Mouse (Mus musculus) forebrain, embryonic 15.5 days (tissue): ENCODE measurements around the gene Wif1. TPM values are rescaled to one million over a fixed set of nuclear protein-coding genes. Genes with fewer than 3 reads are reported as not detected.

ENCODE experiments used
- ATAC-seq: fragments of 200-750 bp; cut with Nextera tagmentation; replicated peaks from 2 replicates; pipeline ENCODE4 v1.8.0; 2017; ENCODE audit warnings: mild to moderate bottlenecking, moderate TSS enrichment, moderate library complexity
- H3K27ac ChIP-seq: fragments of 300-500 bp; sonication (generic); replicated peaks from 2 replicates; pipeline ENCODE4 v1.5.1; 2015; ENCODE audit warnings: mild to moderate bottlenecking, inconsistent platforms
- H3K27me3 ChIP-seq: fragments of 300-500 bp; sonication (generic); 2 replicates; pipeline ENCODE4 v1.6.1; 2015; ENCODE audit warnings: inconsistent platforms
- H3K36me3 ChIP-seq: fragments of 300-500 bp; sonication (generic); 2 replicates; pipeline ENCODE4 v1.6.1; 2015; ENCODE audit warnings: mild to moderate bottlenecking, inconsistent platforms
- H3K4me1 ChIP-seq: fragments of 300-500 bp; sonication (generic); 2 replicates; pipeline ENCODE4 v1.6.1; 2015; ENCODE audit warnings: inconsistent platforms
- H3K4me2 ChIP-seq: fragments of 300-500 bp; sonication (generic); replicated peaks from 2 replicates; pipeline ENCODE4 v1.6.1; 2015; ENCODE audit warnings: mild to moderate bottlenecking, inconsistent platforms
- H3K4me3 ChIP-seq: fragments of 300-500 bp; sonication (generic); 2 replicates; pipeline ENCODE4 v1.5.1; 2015; ENCODE audit warnings: mild to moderate bottlenecking, inconsistent platforms
- H3K9ac ChIP-seq: fragments of 300-500 bp; sonication (generic); replicated peaks from 2 replicates; pipeline ENCODE4 v1.6.1; 2015; ENCODE audit warnings: mild to moderate bottlenecking, inconsistent platforms
- H3K9me3 ChIP-seq: fragments of 300-500 bp; sonication (generic); 2 replicates; pipeline ENCODE4 v1.6.1; 2016; ENCODE audit warnings: inconsistent platforms
- WGBS: fragments of 180-500 bp; shearing (Covaris S2); methylation state at CpG from one replicate; pipeline ENCODE4 v1.1.7; 2015; ENCODE audit warnings: mixed read lengths; 5-methylcytosine and 5-hydroxymethylcytosine counted together
- polyA plus RNA-seq: library from polyadenylated mRNA; unstranded; fragments of >200 nt; fragmentation: Nextera tagmentation; extraction: Ambion mirVana; gene quantifications from 2 replicates; pipeline ENCODE4 v1.2.1, GENCODE M21; 2015

The Wif1 gene
- polyA plus RNA-seq, 1 experiment from 2014 or later, result 4.1 TPM

DNA sequence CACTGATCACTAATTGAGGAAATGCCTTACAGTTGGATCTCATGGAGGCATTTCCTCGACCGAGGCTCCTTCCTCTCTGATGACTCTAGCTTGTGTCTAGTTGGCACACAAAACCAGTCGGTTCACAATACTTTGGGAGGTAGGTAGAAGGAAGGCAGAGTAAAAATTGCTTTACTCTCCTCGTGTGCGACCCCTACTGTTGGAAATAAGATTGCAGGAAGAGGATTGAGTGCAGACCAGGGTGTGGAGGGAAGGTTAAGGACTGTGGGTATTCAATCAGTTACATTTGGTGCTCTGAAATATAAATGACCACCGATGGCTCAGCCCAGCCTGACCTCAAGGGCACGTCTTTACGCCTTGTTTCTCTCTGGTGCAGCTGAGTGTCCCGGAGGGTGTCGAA, 49.8 kb downstream of the Wif1 start:
- WGBS, result 71% methylated on average over 10 of the region's 10 CpGs
- H3K27ac ChIP-seq, result no peak overlapping the region
- no peaks in the 10 kb centered on the region for H3K36me3 ChIP-seq
- no peaks in the 10 kb centered on the region for H3K4me1 ChIP-seq
- no peak overlapping the region for H3K4me3 ChIP-seq
- ATAC-seq, result no peak
- no peak overlapping the region for H3K9ac ChIP-seq
- H3K9me3 ChIP-seq, result no peaks in the 10 kb centered on the region
- no peak overlapping the region for H3K4me2 ChIP-seq
- H3K27me3 ChIP-seq, result no peaks in the 10 kb centered on the region

DNA sequence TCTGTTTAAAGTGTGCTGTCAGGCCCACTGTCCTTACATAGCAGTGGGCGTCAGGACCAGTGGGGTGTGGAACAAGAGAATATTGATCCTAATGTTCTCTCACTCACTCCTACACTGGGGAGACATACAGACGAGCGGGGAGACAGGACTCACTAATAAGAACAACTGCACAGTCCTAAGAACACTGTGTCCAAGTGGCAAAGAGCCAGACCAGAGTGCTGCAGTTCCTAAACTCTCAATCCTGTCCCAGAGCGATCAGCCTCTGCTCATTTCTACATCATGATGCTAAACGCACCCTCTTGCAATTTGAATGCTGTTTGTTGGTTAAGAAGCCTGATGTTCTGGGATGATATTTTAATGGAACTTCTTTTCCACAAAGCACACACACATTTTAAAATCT, 54.9 kb downstream of the Wif1 start:
- no peak overlapping the region for H3K4me3 ChIP-seq
- peaks cover 12% of the 10 kb centered on the region for H3K4me1 ChIP-seq
- H3K36me3 ChIP-seq, result no peaks in the 10 kb centered on the region
- WGBS, result 58% methylated on average over 5 of the region's 5 CpGs
- no peak overlapping the region for H3K4me2 ChIP-seq
- ATAC-seq, result no peak
- no peak overlapping the region for H3K9ac ChIP-seq
- H3K27ac ChIP-seq, result no peak overlapping the region
- no peaks in the 10 kb centered on the region for H3K9me3 ChIP-seq
- H3K27me3 ChIP-seq, result no peaks in the 10 kb centered on the region

DNA sequence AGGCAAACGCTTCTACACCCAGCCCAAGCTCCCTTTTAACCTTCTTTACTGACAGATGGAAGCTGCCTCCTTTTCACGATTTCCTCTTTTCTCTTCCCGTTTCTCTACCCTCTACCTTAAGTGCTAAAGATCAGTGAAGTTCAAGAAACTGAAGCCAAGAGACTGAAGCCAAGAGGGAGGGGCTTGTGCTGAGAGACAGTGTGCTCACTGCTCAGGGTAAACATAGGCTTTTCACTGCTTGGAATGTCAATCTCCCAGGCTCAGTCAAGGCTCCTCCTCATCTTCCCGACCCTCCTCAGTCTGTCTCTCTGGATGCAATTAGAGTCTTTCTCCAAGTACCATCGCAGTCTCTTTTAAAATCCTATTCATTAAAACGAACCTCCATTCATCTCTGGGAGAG, 55.6 kb downstream of the Wif1 start:
- peak overlapping the region; percentile 29 for H3K4me2 ChIP-seq
- H3K4me1 ChIP-seq, result peaks cover 12% of the 10 kb centered on the region
- H3K9me3 ChIP-seq, result no peaks in the 10 kb centered on the region
- no peaks in the 10 kb centered on the region for H3K27me3 ChIP-seq
- 5% methylated on average over 6 of the region's 6 CpGs for WGBS
- no peaks in the 10 kb centered on the region for H3K36me3 ChIP-seq
- no peak overlapping the region for H3K27ac ChIP-seq
- no peak overlapping the region for H3K9ac ChIP-seq
- ATAC-seq, result no peak
- no peak overlapping the region for H3K4me3 ChIP-seq

DNA sequence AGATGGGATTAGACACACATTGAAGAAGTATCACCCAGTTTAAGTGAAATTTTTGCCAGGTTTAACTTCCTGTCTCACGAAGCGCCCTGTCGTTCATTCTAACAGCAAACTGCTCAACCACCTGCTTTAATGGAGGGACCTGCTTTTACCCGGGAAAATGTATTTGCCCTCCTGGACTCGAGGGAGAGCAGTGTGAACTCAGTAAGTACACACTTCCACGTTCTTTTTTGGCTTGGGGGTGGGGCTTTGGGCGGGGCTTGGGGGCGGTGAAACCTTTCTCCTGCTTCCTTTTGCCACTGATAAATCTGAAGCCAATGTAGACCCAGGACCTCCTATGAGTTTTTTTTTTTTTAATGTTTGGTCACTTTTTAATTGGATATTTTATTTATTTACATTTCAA, 56.2 kb downstream of the Wif1 start:
- WGBS, result 7% methylated on average over 8 of the region's 8 CpGs
- Histone ChIP-seq H3K27ac (no peak overlapping the region), H3K4me1 (peaks cover 12% of the 10 kb centered on the region), H3K9me3 (no peaks in the 10 kb centered on the region), H3K4me2 (peak overlapping the region; percentile 29), H3K9ac (no peak overlapping the region), H3K27me3 (no peaks in the 10 kb centered on the region), H3K36me3 (no peaks in the 10 kb centered on the region), H3K4me3 (no peak overlapping the region)
- no peak for ATAC-seq

DNA sequence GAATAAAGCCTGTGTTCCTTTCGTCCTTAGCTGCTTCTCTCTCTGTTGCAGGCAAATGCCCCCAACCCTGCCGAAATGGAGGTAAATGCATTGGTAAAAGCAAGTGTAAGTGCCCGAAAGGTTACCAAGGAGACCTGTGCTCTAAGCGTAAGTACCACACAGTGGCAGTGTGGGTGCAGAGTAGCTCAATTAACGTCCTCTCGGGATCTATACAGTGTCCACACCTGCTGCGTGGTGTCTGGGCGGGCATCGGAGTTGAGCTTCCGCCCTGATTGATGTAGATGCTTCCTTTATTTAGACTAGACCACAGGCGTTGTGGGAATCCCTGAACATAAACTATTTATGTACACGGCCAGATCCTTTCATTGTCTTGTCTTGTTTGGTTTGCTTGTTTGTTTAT, 62.2 kb downstream of the Wif1 start:
- no peak overlapping the region for H3K9ac ChIP-seq

DNA sequence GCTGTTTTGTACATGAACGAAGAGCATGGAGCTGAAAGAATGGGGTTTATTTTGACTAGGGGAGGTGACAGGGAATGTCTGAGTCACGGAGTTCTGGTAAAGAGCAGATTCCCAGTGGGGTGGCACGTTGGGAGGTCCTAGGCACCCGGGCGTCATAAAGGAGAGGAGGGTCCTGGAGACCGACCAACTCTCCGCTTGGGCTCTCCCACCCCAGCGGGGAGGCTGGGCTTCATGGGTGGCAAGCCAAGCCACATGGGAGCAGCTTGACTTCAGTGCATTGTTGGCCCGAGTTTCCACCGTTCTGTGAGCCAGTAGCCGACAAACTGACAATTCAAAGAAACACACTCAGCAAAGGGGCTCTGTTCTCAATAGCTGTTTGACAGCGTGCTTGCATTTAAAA, 64.5 kb downstream of the Wif1 start:
- 52% methylated on average over 12 of the region's 12 CpGs for WGBS
- no peak for ATAC-seq

More for the DNA sequence above, 62.2 kb downstream of the Wif1 start:
- no peaks in the 10 kb centered on the region for H3K36me3 ChIP-seq
- no peaks in the 10 kb centered on the region for H3K4me1 ChIP-seq
- no peaks in the 10 kb centered on the region for H3K27me3 ChIP-seq
- no peak overlapping the region for H3K4me2 ChIP-seq
- H3K9me3 ChIP-seq, result no peaks in the 10 kb centered on the region
- ATAC-seq, result no peak
- no peak overlapping the region for H3K4me3 ChIP-seq
- H3K27ac ChIP-seq, result no peak overlapping the region
- 43% methylated on average over 12 of the region's 12 CpGs for WGBS

DNA sequence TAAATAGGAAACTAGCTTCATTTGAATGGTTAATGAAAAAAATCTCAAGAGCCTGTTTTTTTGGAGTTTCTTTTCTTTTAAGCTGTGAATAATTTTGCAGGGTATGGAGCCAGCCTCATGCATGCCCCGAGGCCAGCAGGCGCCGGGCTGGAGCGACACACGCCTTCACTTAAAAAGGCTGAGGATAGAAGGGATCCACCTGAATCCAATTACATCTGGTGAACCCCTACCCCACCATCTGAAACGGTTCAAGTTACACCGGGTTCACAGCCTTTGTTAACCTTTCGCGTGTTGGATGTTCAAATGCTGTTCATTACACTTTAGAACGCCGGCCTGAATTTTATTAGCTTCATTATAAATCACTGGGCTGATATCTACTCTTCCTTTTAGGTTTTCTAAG, 65.9 kb downstream of the Wif1 start:
- Histone ChIP-seq H3K27me3 (no peaks in the 10 kb centered on the region), H3K27ac (no peak overlapping the region), H3K9ac (no peak overlapping the region), H3K36me3 (no peaks in the 10 kb centered on the region), H3K4me3 (no peak overlapping the region), H3K9me3 (no peaks in the 10 kb centered on the region), H3K4me1 (no peaks in the 10 kb centered on the region), H3K4me2 (no peak overlapping the region)
- WGBS, result 67% methylated on average over 11 of the region's 11 CpGs
- ATAC-seq, result no peak

More for the DNA sequence above, 64.5 kb downstream of the Wif1 start:
- H3K9ac ChIP-seq, result no peak overlapping the region
- no peaks in the 10 kb centered on the region for H3K9me3 ChIP-seq
- no peaks in the 10 kb centered on the region for H3K27me3 ChIP-seq
- no peaks in the 10 kb centered on the region for H3K4me1 ChIP-seq
- H3K36me3 ChIP-seq, result no peaks in the 10 kb centered on the region
- no peak overlapping the region for H3K27ac ChIP-seq
- H3K4me2 ChIP-seq, result no peak overlapping the region
- H3K4me3 ChIP-seq, result no peak overlapping the region

DNA sequence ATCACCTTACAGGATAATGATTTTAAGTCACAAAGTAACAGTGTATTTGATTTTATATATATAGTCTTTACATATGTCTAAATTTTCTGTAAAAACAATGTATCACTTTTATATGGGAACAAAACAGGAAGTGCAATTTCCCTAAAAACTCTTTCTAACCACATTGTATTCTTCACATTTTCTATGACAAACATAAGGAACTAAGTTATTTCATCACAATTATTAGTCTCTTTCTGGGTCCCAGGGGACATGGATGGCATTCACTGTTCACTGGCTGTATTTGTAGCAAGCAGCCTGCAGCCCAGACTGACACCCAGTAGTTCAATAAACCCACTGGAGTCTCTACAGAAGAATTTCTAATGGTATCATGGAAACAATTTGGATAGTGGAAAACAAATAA, 82.4 kb downstream of the Wif1 start:
- H3K4me1 ChIP-seq, result no peaks in the 10 kb centered on the region
- ATAC-seq, result no peak
- H3K27me3 ChIP-seq, result no peaks in the 10 kb centered on the region

DNA sequence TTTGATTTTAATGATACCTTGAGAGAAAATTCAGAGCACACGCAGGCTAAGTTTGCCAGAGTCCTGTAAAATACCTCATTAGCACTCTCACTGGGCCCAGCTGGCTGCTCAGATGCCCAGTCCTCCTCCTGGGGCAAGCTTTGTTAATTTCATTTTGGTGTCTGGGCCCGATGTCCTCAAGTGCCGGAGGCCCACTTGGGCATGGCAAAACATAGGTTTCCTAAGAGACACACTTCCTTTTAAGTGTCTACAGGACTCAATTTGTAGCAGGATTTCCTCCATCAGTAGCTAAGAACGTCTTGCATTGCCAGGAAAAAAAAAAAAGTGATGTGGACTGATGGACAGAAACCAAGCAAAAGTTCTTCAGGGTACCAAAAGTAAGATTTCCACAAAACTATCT, 82.9 kb downstream of the Wif1 start:
- no peaks in the 10 kb centered on the region for H3K27me3 ChIP-seq
- no peak for ATAC-seq
- H3K4me3 ChIP-seq, result no peak overlapping the region
- 18% methylated on average over 4 of the region's 4 CpGs for WGBS
- H3K9ac ChIP-seq, result no peak overlapping the region
- H3K9me3 ChIP-seq, result no peaks in the 10 kb centered on the region
- no peaks in the 10 kb centered on the region for H3K4me1 ChIP-seq
- H3K4me2 ChIP-seq, result no peak overlapping the region
- H3K36me3 ChIP-seq, result no peaks in the 10 kb centered on the region
- no peak overlapping the region for H3K27ac ChIP-seq

More for the DNA sequence above, 82.4 kb downstream of the Wif1 start:
- no peak overlapping the region for H3K27ac ChIP-seq
- H3K4me2 ChIP-seq, result no peak overlapping the region
- H3K4me3 ChIP-seq, result no peak overlapping the region
- no peak overlapping the region for H3K9ac ChIP-seq
- H3K9me3 ChIP-seq, result no peaks in the 10 kb centered on the region
- no peaks in the 10 kb centered on the region for H3K36me3 ChIP-seq

DNA sequence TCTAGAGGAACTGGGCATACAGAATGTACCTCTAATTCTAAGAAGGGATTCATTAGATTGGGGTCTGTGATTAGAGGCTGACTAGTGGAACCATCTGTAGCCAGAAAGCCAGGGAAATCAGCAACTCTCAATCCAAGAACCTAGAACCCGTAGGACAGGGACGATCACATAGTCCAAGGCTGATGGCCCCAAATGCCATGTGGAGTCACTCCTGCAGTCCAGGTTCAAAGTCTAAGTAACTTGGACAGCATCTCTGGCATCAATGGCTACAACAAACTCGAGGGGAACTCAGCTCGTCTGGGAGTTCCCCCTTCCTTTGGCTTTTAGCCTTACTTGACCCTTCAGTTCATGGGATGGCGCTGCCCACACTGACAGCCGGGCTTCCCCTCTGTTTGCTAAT, 87.0 kb downstream of the Wif1 start:
- no peak overlapping the region for H3K4me3 ChIP-seq
- no peaks in the 10 kb centered on the region for H3K4me1 ChIP-seq
- no peak overlapping the region for H3K4me2 ChIP-seq
- no peaks in the 10 kb centered on the region for H3K27me3 ChIP-seq
- H3K36me3 ChIP-seq, result no peaks in the 10 kb centered on the region
- H3K9me3 ChIP-seq, result no peaks in the 10 kb centered on the region
- H3K9ac ChIP-seq, result no peak overlapping the region
- H3K27ac ChIP-seq, result no peak overlapping the region
- 89% methylated on average over 6 of the region's 6 CpGs for WGBS
- no peak for ATAC-seq

DNA sequence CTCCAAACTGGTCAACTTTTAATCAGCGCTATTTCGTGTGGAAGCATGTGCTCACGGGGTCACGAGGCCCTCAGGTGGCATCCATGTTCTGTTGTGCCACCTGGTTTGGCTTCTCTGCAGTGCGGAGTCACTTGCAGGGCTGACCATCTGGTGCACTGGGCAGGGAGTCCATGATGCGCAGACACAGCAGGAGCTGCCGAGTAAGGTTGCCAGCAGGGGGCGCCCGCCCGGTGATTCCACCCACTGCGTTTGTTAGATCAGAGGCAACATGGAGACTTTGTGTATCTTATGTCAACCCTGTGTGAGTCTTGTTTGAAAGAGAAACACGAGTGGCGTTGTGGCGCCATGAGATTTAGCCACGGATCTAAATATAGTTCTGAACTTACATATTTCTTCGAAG, 90.7 kb downstream of the Wif1 start:
- Histone ChIP-seq H3K4me3 (no peak overlapping the region), H3K4me2 (no peak overlapping the region), H3K36me3 (no peaks in the 10 kb centered on the region), H3K9ac (no peak overlapping the region), H3K9me3 (no peaks in the 10 kb centered on the region), H3K27me3 (no peaks in the 10 kb centered on the region), H3K4me1 (peaks cover 5% of the 10 kb centered on the region; the same call in 1 of the 2 replicates), H3K27ac (no peak overlapping the region)
- no peak for ATAC-seq
- WGBS, result 94% methylated on average over 16 of the region's 16 CpGs

DNA sequence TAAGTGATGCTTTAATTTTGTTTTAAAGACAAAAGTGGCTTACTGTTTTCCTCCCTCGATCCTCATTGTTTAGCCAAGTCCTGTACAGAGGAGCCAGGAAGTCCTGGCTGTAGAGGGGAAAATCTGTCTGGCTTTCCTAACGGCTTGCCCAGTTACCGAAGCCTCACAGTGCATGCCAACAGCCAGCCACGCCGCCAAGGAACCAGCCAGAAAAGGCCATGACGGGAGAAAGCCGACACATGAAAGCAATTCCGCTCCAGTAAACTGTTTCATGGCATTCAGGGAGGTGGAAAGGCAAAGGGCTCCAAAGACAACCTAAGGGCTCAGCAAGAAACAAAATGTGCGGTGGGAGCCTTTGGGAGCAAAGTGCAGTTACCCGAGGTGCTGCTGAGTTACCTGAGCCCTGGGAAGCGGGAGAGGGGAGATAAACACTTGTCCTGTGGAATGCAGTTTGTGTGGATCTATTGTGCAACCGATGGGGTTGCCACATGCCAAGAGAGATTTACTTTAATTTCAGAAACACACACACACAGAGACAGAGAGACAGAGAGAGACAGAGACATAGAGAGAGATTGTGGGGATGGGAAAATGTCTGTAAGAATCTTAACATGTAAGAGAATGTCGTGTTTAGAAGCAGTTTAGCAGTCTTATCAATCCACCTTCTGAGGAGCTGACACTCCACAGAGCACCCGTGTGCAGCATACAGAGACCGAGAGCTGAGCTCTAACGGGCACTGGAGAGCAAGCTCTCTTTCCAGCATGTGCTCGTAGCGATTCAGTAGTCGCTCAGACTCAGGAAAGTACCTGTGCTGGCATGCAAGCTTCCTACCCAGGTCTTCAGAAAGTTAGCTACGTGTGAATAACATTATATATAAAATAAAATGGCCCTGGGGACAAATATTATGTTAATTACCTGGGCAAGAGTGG, 95.5 kb downstream of the Wif1 start:
- 50% methylated on average over 20 of the region's 20 CpGs for WGBS
- no peak for ATAC-seq
- Histone ChIP-seq H3K36me3 (no peaks in the 10 kb centered on the region), H3K4me3 (no peak overlapping the region), H3K27me3 (no peaks in the 10 kb centered on the region), H3K9me3 (no peaks in the 10 kb centered on the region), H3K4me1 (peaks cover 5% of the 10 kb centered on the region; the same call in 1 of the 2 replicates), H3K4me2 (no peak overlapping the region), H3K9ac (no peak overlapping the region), H3K27ac (no peak overlapping the region)
